In genomic region chr1:87089251-87089650, GRCm38 (mm10) we compare ENCODE assay signal across 39 mouse cellular contexts. TPM values are rescaled to one million over a fixed set of nuclear protein-coding genes. Genes with fewer than 3 reads are reported as not detected.
"Had no signal": no experiment of that assay in that cellular context is flagged by ENCODE, and none has a peak within 500 bp of the region (broad histone marks: within the 10 kb centered on the region; RNA-seq: fewer than 3 reads in every experiment).

No protein-coding gene starts in this region.

- H3K36me3 ChIP-seq: embryonic facial prominence, embryonic 10.5 days; embryonic facial prominence, embryonic 12.5 days; embryonic facial prominence, embryonic 13.5 days; embryonic facial prominence, embryonic 15.5 days; forebrain, embryonic 10.5 days; forebrain, embryonic 12.5 days; forebrain, embryonic 15.5 days had no signal

- H3K4me1 ChIP-seq: embryonic facial prominence, embryonic 10.5 days; embryonic facial prominence, embryonic 12.5 days; embryonic facial prominence, embryonic 13.5 days; embryonic facial prominence, embryonic 15.5 days; forebrain, embryonic 10.5 days; forebrain, embryonic 12.5 days; forebrain, embryonic 13.5 days; forebrain, embryonic 15.5 days had no signal

- H3K27ac ChIP-seq: embryonic facial prominence, embryonic 10.5 days; embryonic facial prominence, embryonic 12.5 days; embryonic facial prominence, embryonic 13.5 days; embryonic facial prominence, embryonic 15.5 days; forebrain, embryonic 10.5 days; forebrain, embryonic 12.5 days; forebrain, embryonic 13.5 days; forebrain, embryonic 15.5 days; gastrocnemius, adult 2 months; heart, adult 2 months had no signal

- H3K9ac ChIP-seq: embryonic facial prominence, embryonic 12.5 days; embryonic facial prominence, embryonic 13.5 days; embryonic facial prominence, embryonic 15.5 days; forebrain, embryonic 12.5 days; forebrain, embryonic 13.5 days; forebrain, embryonic 15.5 days; forebrain, postnatal 0 days had no signal

- H3K9me3 ChIP-seq: embryonic facial prominence, embryonic 10.5 days; embryonic facial prominence, embryonic 12.5 days; embryonic facial prominence, embryonic 13.5 days; embryonic facial prominence, embryonic 15.5 days; forebrain, embryonic 10.5 days; forebrain, embryonic 12.5 days; forebrain, embryonic 13.5 days; forebrain, embryonic 15.5 days had no signal

- H3K27me3 ChIP-seq: embryonic facial prominence, embryonic 12.5 days; embryonic facial prominence, embryonic 15.5 days; forebrain, embryonic 12.5 days; forebrain, embryonic 13.5 days; forebrain, embryonic 15.5 days had no signal

- ATAC-seq: forebrain, embryonic 13.5 days; forebrain, embryonic 14.5 days; forebrain, embryonic 15.5 days; forebrain, embryonic 16.5 days; forebrain, postnatal 0 days had no signal

- DNase-seq: cerebellum, adult 2 months; cerebellum, adult 8-10 months; cerebellum, adult 9-10 months; cerebellum, adult 9-11 months; cerebellum, postnatal 10 days; cerebellum, postnatal 14 days; cerebellum, postnatal 25 days; cerebellum, postnatal 36 days; embryo, embryonic 11 days; forebrain, postnatal 0 days; gastrocnemius, adult 2 months; gastrocnemius, postnatal 10 days; gastrocnemius, postnatal 14 days; gastrocnemius, postnatal 25 days; gastrocnemius, postnatal 36 days; heart, adult 18-20 months; heart, adult 2 months had no signal

- H3K4me3 ChIP-seq: embryonic facial prominence, embryonic 10.5 days; embryonic facial prominence, embryonic 12.5 days; embryonic facial prominence, embryonic 13.5 days; embryonic facial prominence, embryonic 15.5 days; erythroblast, embryonic 14.5 days; forebrain, embryonic 10.5 days; forebrain, embryonic 12.5 days; forebrain, embryonic 13.5 days; forebrain, embryonic 15.5 days; gastrocnemius, adult 2 months; heart, adult 2 months had no signal

- H3K4me2 ChIP-seq: embryonic facial prominence, embryonic 12.5 days; embryonic facial prominence, embryonic 13.5 days; embryonic facial prominence, embryonic 15.5 days; forebrain, embryonic 12.5 days; forebrain, embryonic 13.5 days; forebrain, embryonic 15.5 days had no signal

RNA-seq across cellular contexts. Expression of gene Alppl2, which starts 0.5 kb away (rescaled TPM):
- total RNA-seq: common myeloid progenitor, adult 5-6 weeks; forebrain, postnatal 0 days; gastrocnemius, adult 18-20 months; gastrocnemius, adult 2 months; gastrocnemius, adult 8-10 months; gastrocnemius, postnatal 10 days; gastrocnemius, postnatal 14 days; gastrocnemius, postnatal 25 days; gastrocnemius, postnatal 36 days; gastrocnemius, postnatal 4 days; granulocyte monocyte progenitor cell, adult 5-6 weeks; heart, adult 18-20 months; heart, adult 2 months had no signal
- polyA plus RNA-seq: cerebellum, adult 2 months; cortical plate, adult 2 months; embryonic facial prominence, embryonic 10.5 days; embryonic facial prominence, embryonic 11.5 days; embryonic facial prominence, embryonic 12.5 days; embryonic facial prominence, embryonic 13.5 days; embryonic facial prominence, embryonic 14.5 days; embryonic facial prominence, embryonic 15.5 days; erythroblast, embryonic 14.5 days; forebrain, embryonic 10.5 days; forebrain, embryonic 11.5 days; forebrain, embryonic 12.5 days; forebrain, embryonic 13.5 days; forebrain, embryonic 14.5 days; forebrain, embryonic 15.5 days; forebrain, embryonic 16.5 days; forebrain, postnatal 0 days; frontal cortex, adult 2 months; heart, adult 2 months had no signal

RNA-seq across cellular contexts. Expression of gene Alpi, which starts 12.2 kb away (rescaled TPM):
- total RNA-seq: common myeloid progenitor, adult 5-6 weeks; forebrain, postnatal 0 days; gastrocnemius, adult 18-20 months; gastrocnemius, adult 2 months; gastrocnemius, adult 8-10 months; gastrocnemius, postnatal 10 days; gastrocnemius, postnatal 14 days; gastrocnemius, postnatal 25 days; gastrocnemius, postnatal 36 days; gastrocnemius, postnatal 4 days; granulocyte monocyte progenitor cell, adult 5-6 weeks; heart, adult 18-20 months; heart, adult 2 months had no signal
- polyA plus RNA-seq: cerebellum, adult 2 months; cortical plate, adult 2 months; embryonic facial prominence, embryonic 10.5 days; embryonic facial prominence, embryonic 11.5 days; embryonic facial prominence, embryonic 12.5 days; embryonic facial prominence, embryonic 13.5 days; embryonic facial prominence, embryonic 14.5 days; embryonic facial prominence, embryonic 15.5 days; erythroblast, embryonic 14.5 days; forebrain, embryonic 10.5 days; forebrain, embryonic 11.5 days; forebrain, embryonic 12.5 days; forebrain, embryonic 13.5 days; forebrain, embryonic 14.5 days; forebrain, embryonic 15.5 days; forebrain, embryonic 16.5 days; forebrain, postnatal 0 days; frontal cortex, adult 2 months; gonadal fat pad, adult 2 months had no signal

RNA-seq across cellular contexts. Expression of gene Akp3, which starts 35.5 kb away (rescaled TPM):
- total RNA-seq: common myeloid progenitor, adult 5-6 weeks; forebrain, postnatal 0 days; gastrocnemius, adult 18-20 months; gastrocnemius, adult 2 months; gastrocnemius, adult 8-10 months; gastrocnemius, postnatal 10 days; gastrocnemius, postnatal 14 days; gastrocnemius, postnatal 25 days; gastrocnemius, postnatal 36 days; gastrocnemius, postnatal 4 days; granulocyte monocyte progenitor cell, adult 5-6 weeks; heart, adult 18-20 months; heart, adult 2 months had no signal
- polyA plus RNA-seq: cortical plate, adult 2 months; embryonic facial prominence, embryonic 10.5 days; embryonic facial prominence, embryonic 11.5 days; embryonic facial prominence, embryonic 12.5 days; embryonic facial prominence, embryonic 13.5 days; embryonic facial prominence, embryonic 15.5 days; erythroblast, embryonic 14.5 days; forebrain, embryonic 10.5 days; forebrain, embryonic 11.5 days; forebrain, embryonic 12.5 days; forebrain, embryonic 13.5 days; forebrain, embryonic 14.5 days; forebrain, embryonic 15.5 days; forebrain, embryonic 16.5 days; forebrain, postnatal 0 days; frontal cortex, adult 2 months had no signal
